In the genomic region with DNA sequence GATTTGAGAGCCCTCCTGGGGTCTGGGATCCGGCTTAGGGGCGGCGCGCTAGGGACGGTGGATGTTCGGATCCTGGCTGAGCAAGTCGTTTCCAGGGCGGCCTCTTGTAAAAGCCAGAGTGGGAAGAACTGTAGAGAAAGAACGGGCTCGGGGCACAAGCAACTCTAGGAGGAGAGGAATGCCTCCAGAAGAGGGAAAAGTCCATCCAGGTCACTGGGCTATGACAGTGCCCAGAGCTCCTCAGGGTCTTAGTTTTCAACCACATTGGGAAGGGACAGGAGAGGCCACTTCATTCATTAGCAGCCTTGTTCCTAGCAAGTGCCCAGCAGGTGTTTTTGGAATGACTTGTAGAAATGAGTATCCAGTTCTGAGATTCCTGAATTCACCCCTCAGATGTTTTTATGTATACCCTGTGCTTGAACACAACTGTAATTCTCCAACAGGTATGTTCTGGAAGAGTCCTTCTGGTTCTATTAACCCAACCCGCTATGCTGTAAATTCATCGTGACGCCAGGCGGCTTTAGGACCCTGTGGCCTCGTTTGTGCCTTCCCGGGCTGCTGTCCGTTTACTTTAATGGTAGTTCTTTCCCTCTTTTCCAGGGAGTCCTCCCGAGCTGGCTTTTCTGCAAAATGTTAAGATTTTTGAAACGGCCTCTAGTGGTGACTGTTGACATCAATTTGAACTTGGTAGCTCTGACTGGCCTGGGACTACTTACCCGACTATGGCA, we compare ENCODE assay signal across 8 mouse cellular contexts. TPM values are rescaled to one million over a fixed set of nuclear protein-coding genes. Genes with fewer than 3 reads are reported as not detected.
DNase-seq lines count a peak whose midpoint lies in the region; ATAC-seq and TF ChIP-seq lines count a peak whose summit lies in the region.

No protein-coding gene starts in this region.

- H3K27me3 ChIP-seq in small intestine, adult 2 months (ENCODE audit: control insufficient read depth, insufficient read depth, low read length), result no peaks in the 10 kb centered on the region

- no peak for TF ChIP-seq POLR2A in brain, embryonic 14.5 days (IDR thresholded peaks at IDR 0.05; ENCODE audit: borderline replicate concordance, extremely low read depth, insufficient read depth, insufficient read length, poor library complexity, severe bottlenecking)
- no peak for TF ChIP-seq POLR2A in small intestine, adult 2 months (IDR thresholded peaks at IDR 0.05; ENCODE audit: low read depth, low read length)

- peaks cover 6% of the 10 kb centered on the region; the same call in 1 of the 2 replicates for H3K36me3 ChIP-seq in macrophage (ENCODE audit: inconsistent target)
- H3K36me3 ChIP-seq in small intestine, adult 2 months (ENCODE audit: control insufficient read depth, insufficient read depth, low read length), result peaks cover 7% of the 10 kb centered on the region

- H3K4me1 ChIP-seq in small intestine, adult 2 months (ENCODE audit: control insufficient read depth, insufficient read depth, insufficient read length, low read length), result peaks cover 6% of the 10 kb centered on the region; the same call in 1 of the 2 replicates

- H3K4me3 ChIP-seq in layer of hippocampus, adult 2 months, result peak overlapping the region; percentile 89
- peak overlapping the region; percentile 71 for H3K4me3 ChIP-seq in macrophage (ENCODE audit: inconsistent target)
- H3K4me3 ChIP-seq in small intestine, adult 2 months (ENCODE audit: low read depth, low read length), result peak overlapping the region; percentile 71

- peak overlapping the region; percentile 93 for H3K27ac ChIP-seq in layer of hippocampus, adult 2 months
- peak overlapping the region; percentile 50 for H3K27ac ChIP-seq in macrophage
- peak overlapping the region; percentile 10 for H3K27ac ChIP-seq in small intestine, adult 2 months (ENCODE audit: insufficient read depth, low read depth, low read length)

- TF ChIP-seq CTCF in brain, embryonic 14.5 days (IDR thresholded peaks at IDR 0.05; ENCODE audit: borderline replicate concordance, extremely low read depth, insufficient read depth, insufficient read length), result peak; percentile 33; the same call in 1 of the 2 replicates
- peak; percentile 73 for TF ChIP-seq CTCF in layer of hippocampus, adult 2 months (conservative IDR thresholded peaks at IDR 0.05)
- peak; percentile 52; the same call in 1 of the 2 replicates for TF ChIP-seq CTCF in small intestine, adult 2 months (IDR thresholded peaks at IDR 0.05; ENCODE audit: extremely low read depth, insufficient read length, insufficient replicate concordance, low read depth, low read length)

- WGBS in macrophage (ENCODE audit: missing documents), result under 1% methylated on average over 20 of the region's 20 CpGs
- WGBS in small intestine, adult 2 months, result under 1% methylated on average over 20 of the region's 20 CpGs

- H3K79me2 ChIP-seq in macrophage (ENCODE audit: inconsistent target), result no peaks in the 10 kb centered on the region; the same call in 1 of the 2 replicates

- ATAC-seq in erythroblast, adult 5-6 weeks (replicated peaks; ENCODE audit: low FRiP score, poor library complexity, severe bottlenecking), result peak; percentile 71

- DNase-seq in gastrocnemius, postnatal 10 days, result peak; percentile 40
- no peak for DNase-seq in gastrocnemius, postnatal 25 days
- peak; percentile 81 for DNase-seq in brain, embryonic 14.5 days (ENCODE audit: low read depth)
- peak; percentile 54 for DNase-seq in heart, postnatal 4 days
- DNase-seq in layer of hippocampus, adult 2 months (ENCODE audit: low spot score in 2 of 2), result peak; percentile 42 to 60

RNA-seq across cellular contexts. Expression of gene Pomt1, which starts 0.5 kb away (rescaled TPM):
- 10 to 100 TPM; 16.0 to 17.2 TPM for total RNA-seq in gastrocnemius, postnatal 10 days (2021)
- 10 to 100 TPM; 13.7 to 14.7 TPM for total RNA-seq in gastrocnemius, postnatal 25 days (2021)
- 46.4 and 48.7 TPM in 2 replicates for polyA plus RNA-seq in brain, embryonic 14.5 days (2012; rRNA removed)
- 5.0 and 6.0 TPM in 2 replicates for total RNA-seq in erythroblast, adult 5-6 weeks (2015; ENCODE audit: low replicate concordance)
- 3.9 and 10.9 TPM in 2 replicates for total RNA-seq in erythroblast, adult 5-6 weeks (2017; ENCODE audit: low replicate concordance)
- total RNA-seq in heart, postnatal 4 days (2021), result 10 to 100 TPM; 18.0 to 19.1 TPM
- total RNA-seq in layer of hippocampus, adult 2 months (2021), result 10 to 100 TPM; 23.4 to 24.1 TPM
- total RNA-seq in macrophage (2018; cell fraction: chromatin; rRNA removed), result 10 to 100 TPM in 21 of 26 experiments, 1 to 10 TPM in 5; 5.0 to 56.5 (median 24.3) TPM
- 10 to 100 TPM in 14 of 26 experiments, 1 to 10 TPM in 12; 6.7 to 12.9 (median 10.4) TPM for total RNA-seq in macrophage (2018; cell fraction: cytosol; rRNA removed)
- total RNA-seq in macrophage (2018; cell fraction: nucleus; rRNA removed), result 10 to 100 TPM in 23 of 26 experiments, 1 to 10 TPM in 3; 5.9 to 47.9 (median 17.1) TPM
- polyA plus RNA-seq in macrophage (2018), result 11.1 to 15.3 TPM (median 12.5 TPM) in 3 replicates
- 11.0 and 18.4 TPM in 2 replicates for polyA plus RNA-seq in small intestine, adult 2 months (2012; rRNA removed)

RNA-seq across cellular contexts. Expression of gene Uck1, which starts 23.0 kb away (rescaled TPM):
- 10 to 100 TPM; 18.0 to 20.2 TPM for total RNA-seq in gastrocnemius, postnatal 10 days (2021)
- 10 to 100 TPM; 12.0 to 13.0 TPM for total RNA-seq in gastrocnemius, postnatal 25 days (2021)
- polyA plus RNA-seq in brain, embryonic 14.5 days (2012; rRNA removed), result 70.7 and 82.4 TPM in 2 replicates
- 0.96 and 3.1 TPM in 2 replicates for total RNA-seq in erythroblast, adult 5-6 weeks (2015; ENCODE audit: low replicate concordance)
- total RNA-seq in erythroblast, adult 5-6 weeks (2017; ENCODE audit: low replicate concordance), result 4.0 and 11.6 TPM in 2 replicates
- 10 to 100 TPM; 25.3 to 29.7 TPM for total RNA-seq in heart, postnatal 4 days (2021)
- 10 to 100 TPM; 55.3 to 57.8 TPM for total RNA-seq in layer of hippocampus, adult 2 months (2021)
- 10 to 100 TPM; 12.8 to 66.2 (median 38.4) TPM for total RNA-seq in macrophage (2018; cell fraction: chromatin; rRNA removed)
- 10 to 100 TPM; 10.4 to 32.0 (median 22.9) TPM for total RNA-seq in macrophage (2018; cell fraction: cytosol; rRNA removed)
- total RNA-seq in macrophage (2018; cell fraction: nucleus; rRNA removed), result 10 to 100 TPM in 25 of 26 experiments, 1 to 10 TPM in 1; 9.2 to 47.3 (median 24.4) TPM
- polyA plus RNA-seq in macrophage (2018), result 19.4 to 32.3 TPM (median 28.1 TPM) in 3 replicates
- 39.0 and 64.9 TPM in 2 replicates for polyA plus RNA-seq in small intestine, adult 2 months (2012; rRNA removed)

RNA-seq across cellular contexts. Expression of gene Golga2, which starts 50.3 kb away (rescaled TPM):
- 10 to 100 TPM; 71.3 to 76.5 TPM for total RNA-seq in gastrocnemius, postnatal 10 days (2021)
- 10 to 100 TPM; 53.5 to 57.4 TPM for total RNA-seq in gastrocnemius, postnatal 25 days (2021)
- polyA plus RNA-seq in brain, embryonic 14.5 days (2012; rRNA removed), result 42.9 and 54.6 TPM in 2 replicates
- total RNA-seq in erythroblast, adult 5-6 weeks (2015; ENCODE audit: low replicate concordance), result 6.3 and 11.1 TPM in 2 replicates
- 34.5 and 44.0 TPM in 2 replicates for total RNA-seq in erythroblast, adult 5-6 weeks (2017; ENCODE audit: low replicate concordance)
- total RNA-seq in heart, postnatal 4 days (2021), result 10 to 100 TPM; 75.1 to 78.1 TPM
- 10 to 100 TPM; 87.9 TPM for total RNA-seq in layer of hippocampus, adult 2 months (2021)
- 100 to 1,000 TPM in 14 of 26 experiments, 10 to 100 TPM in 12; 39.3 to 178 (median 109) TPM for total RNA-seq in macrophage (2018; cell fraction: chromatin; rRNA removed)
- total RNA-seq in macrophage (2018; cell fraction: cytosol; rRNA removed), result 10 to 100 TPM; 28.9 to 43.9 (median 39.4) TPM
- 10 to 100 TPM; 29.5 to 82.0 (median 48.2) TPM for total RNA-seq in macrophage (2018; cell fraction: nucleus; rRNA removed)
- polyA plus RNA-seq in macrophage (2018), result 31.7 to 53.4 TPM (median 36.4 TPM) in 3 replicates
- 21.7 and 37.4 TPM in 2 replicates for polyA plus RNA-seq in small intestine, adult 2 months (2012; rRNA removed)

RNA-seq across cellular contexts. Expression of gene Swi5, which starts 51.0 kb away (rescaled TPM):
- 100 to 1,000 TPM; 140 to 148 TPM for total RNA-seq in gastrocnemius, postnatal 10 days (2021)
- total RNA-seq in gastrocnemius, postnatal 25 days (2021), result 100 to 1,000 TPM; 112 to 120 TPM
- 296 and 327 TPM in 2 replicates for polyA plus RNA-seq in brain, embryonic 14.5 days (2012; rRNA removed)
- total RNA-seq in erythroblast, adult 5-6 weeks (2015; ENCODE audit: low replicate concordance), result 30.4 and 97.8 TPM in 2 replicates
- 76.9 and 89.4 TPM in 2 replicates for total RNA-seq in erythroblast, adult 5-6 weeks (2017; ENCODE audit: low replicate concordance)
- 100 to 1,000 TPM; 181 to 193 TPM for total RNA-seq in heart, postnatal 4 days (2021)
- 100 to 1,000 TPM; 212 to 222 TPM for total RNA-seq in layer of hippocampus, adult 2 months (2021)
- 10 to 100 TPM in 25 of 26 experiments, 1 to 10 TPM in 1; 8.4 to 63.2 (median 18.8) TPM for total RNA-seq in macrophage (2018; cell fraction: chromatin; rRNA removed)
- 100 to 1,000 TPM; 126 to 250 (median 160) TPM for total RNA-seq in macrophage (2018; cell fraction: cytosol; rRNA removed)
- total RNA-seq in macrophage (2018; cell fraction: nucleus; rRNA removed), result 10 to 100 TPM; 16.1 to 62.8 (median 35.2) TPM
- polyA plus RNA-seq in macrophage (2018), result 220 to 392 TPM (median 276 TPM) in 3 replicates
- polyA plus RNA-seq in small intestine, adult 2 months (2012; rRNA removed), result 44.8 and 65.3 TPM in 2 replicates

Comparison
In these comparisons a context has a peak if more than half of its experiments do, and no peak if none do; other contexts are left out.
1. H3K27ac ChIP-seq: peak in every context shown above with its lines; median percentile 93 in layer of hippocampus, adult 2 months; 50 in macrophage; 10 in small intestine, adult 2 months.